Mouse (Mus musculus): ENCODE results near the gene Xrcc5.

The Xrcc5 gene

GRCm38 (mm10) chr1:72399720-72400401 lies 92.6 kb downstream of the Xrcc5 start:
- DNase-seq (ENCODE audit: low read depth): no peak

GRCm38 (mm10) chr1:72400616-72401015 lies 93.4 kb downstream of the Xrcc5 start:
- no peak for DNase-seq (ENCODE audit: low read depth)

- no peak for DNase-seq (ENCODE audit: low read depth)
Observed at GRCm38 (mm10) chr1:72401331-72402069, 94.3 kb downstream of the Xrcc5 start.

GRCm38 (mm10) chr1:72406505-72407079 lies 99.4 kb downstream of the Xrcc5 start:
- DNase-seq (ENCODE audit: low read depth): no peak

- no peak for DNase-seq (ENCODE audit: low read depth)
Observed at GRCm38 (mm10) chr1:72409936-72410335, 102.7 kb downstream of the Xrcc5 start.

- DNase-seq (ENCODE audit: low read depth): no peak
Observed at GRCm38 (mm10) chr1:72411108-72411507, 103.9 kb downstream of the Xrcc5 start.

- no peak for DNase-seq (ENCODE audit: low read depth)
Observed at GRCm38 (mm10) chr1:72413205-72413604, 106.0 kb downstream of the Xrcc5 start.

GRCm38 (mm10) chr1:72414133-72414532 lies 106.9 kb downstream of the Xrcc5 start:
- no peak for DNase-seq (ENCODE audit: low read depth)

- no peak for DNase-seq (ENCODE audit: low read depth)
Observed at GRCm38 (mm10) chr1:72414561-72415253, 107.5 kb downstream of the Xrcc5 start.

GRCm38 (mm10) chr1:72418744-72419655 lies 111.8 kb downstream of the Xrcc5 start:
- no peak for DNase-seq (ENCODE audit: low read depth)

GRCm38 (mm10) chr1:72420220-72420619 lies 113.0 kb downstream of the Xrcc5 start:
- peak; percentile 55 for DNase-seq (ENCODE audit: low read depth)

GRCm38 (mm10) chr1:72422121-72422520 lies 114.9 kb downstream of the Xrcc5 start:
- no peak for DNase-seq (ENCODE audit: low read depth)

- DNase-seq (ENCODE audit: low read depth): no peak
Observed at GRCm38 (mm10) chr1:72426456-72426855, 119.2 kb downstream of the Xrcc5 start.

- DNase-seq (ENCODE audit: low read depth): peak; percentile 9
Observed at GRCm38 (mm10) chr1:72428526-72428925, 121.3 kb downstream of the Xrcc5 start.

GRCm38 (mm10) chr1:72429107-72429807 lies 122.0 kb downstream of the Xrcc5 start:
- DNase-seq (ENCODE audit: low read depth): no peak

GRCm38 (mm10) chr1:72432579-72432978 lies 125.4 kb downstream of the Xrcc5 start:
- DNase-seq (ENCODE audit: low read depth): no peak

- DNase-seq (ENCODE audit: low read depth): no peak
Observed at GRCm38 (mm10) chr1:72434510-72434909, 127.3 kb downstream of the Xrcc5 start.

- DNase-seq (ENCODE audit: low read depth): no peak
Observed at GRCm38 (mm10) chr1:72436967-72437366, 129.7 kb downstream of the Xrcc5 start.

GRCm38 (mm10) chr1:72439146-72439545 lies 131.9 kb downstream of the Xrcc5 start:
- DNase-seq (ENCODE audit: low read depth): no peak

- DNase-seq (ENCODE audit: low read depth): no peak
Observed at GRCm38 (mm10) chr1:72442747-72443146, 135.5 kb downstream of the Xrcc5 start.

Data from 416B (cell line).